Mouse (Mus musculus) fat pad, adult 2 months (tissue): Measurements from ENCODE around the gene Gtpbp2.

Source experiments
- DNase-seq: peaks from one replicate; pipeline ENCODE4 v3.0.0-alpha.2; 2011; ENCODE audit warnings: low read depth, low spot score; ENCODE audit errors: extremely low read depth

The Gtpbp2 gene

DNA sequence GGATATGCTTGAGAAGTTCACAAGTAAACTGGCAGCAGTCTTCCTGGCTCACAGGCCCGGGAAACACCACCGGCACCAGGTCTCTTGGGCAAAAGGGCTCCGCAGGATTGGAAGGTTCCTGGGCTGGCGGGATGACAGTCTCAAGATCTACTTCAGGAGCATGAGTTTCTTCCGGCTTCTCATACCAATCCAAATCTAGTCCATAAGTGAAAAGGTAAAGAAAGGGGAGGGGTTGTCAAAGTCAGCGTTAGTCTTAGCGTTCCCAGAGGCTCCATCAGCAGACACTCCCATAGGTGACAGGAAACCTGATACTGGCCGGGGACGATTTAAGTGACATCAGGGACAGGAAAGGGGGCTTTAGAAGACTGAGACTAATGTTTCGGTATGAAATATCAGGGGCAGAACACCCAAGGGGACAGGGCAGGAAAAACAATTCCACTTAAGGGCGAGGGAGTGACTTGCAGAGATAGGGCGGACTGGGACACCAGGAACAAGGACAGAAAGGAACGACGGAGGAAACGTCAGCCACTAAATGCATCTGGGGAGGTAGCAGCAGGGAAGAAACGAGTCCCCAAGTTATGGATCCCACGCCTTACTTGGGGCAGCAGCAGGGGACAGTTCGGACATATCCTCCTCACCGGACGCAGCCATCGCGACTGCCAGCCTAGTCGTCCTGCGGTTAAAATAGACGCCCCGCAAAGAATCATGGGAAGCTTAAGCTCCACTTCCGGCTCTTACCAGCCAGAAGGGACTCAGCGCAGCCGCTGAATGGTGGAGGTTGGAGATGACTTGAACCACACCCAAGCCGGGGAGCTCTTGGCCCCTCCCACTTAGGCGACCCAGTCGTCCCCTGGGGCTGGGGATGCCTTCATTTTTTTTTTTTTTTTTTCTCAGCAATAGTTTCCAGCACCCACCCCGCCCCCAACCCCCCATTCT, 7.7 kb upstream of the Gtpbp2 start, which contains the start of gene Mad2l1bp:
Gene Mad2l1bp, minus strand, starts transcription at position 707 of the 936 bp plus-strand sequence.
- DNase-seq, result peak; percentile 45

DNA sequence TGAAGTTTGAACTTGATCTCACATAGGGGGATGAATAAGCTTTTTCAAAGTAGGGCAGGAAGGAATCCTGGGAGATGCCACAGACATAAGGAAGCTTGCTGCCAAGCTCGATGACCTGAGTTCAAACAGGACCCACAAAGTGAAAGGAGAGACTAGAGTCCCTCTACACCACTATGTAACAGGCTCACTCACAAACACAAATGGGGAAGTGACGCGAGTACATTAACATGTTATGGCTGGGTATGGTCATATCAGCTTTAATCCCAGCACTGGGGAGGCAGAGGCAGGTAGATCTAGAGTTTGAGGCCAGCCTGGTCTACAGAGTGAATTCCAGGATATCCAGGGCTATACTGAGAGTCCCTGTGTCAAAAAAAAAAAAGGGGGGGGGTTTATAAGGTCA, 6.5 kb upstream of the Gtpbp2 start:
- no peak for DNase-seq

DNA sequence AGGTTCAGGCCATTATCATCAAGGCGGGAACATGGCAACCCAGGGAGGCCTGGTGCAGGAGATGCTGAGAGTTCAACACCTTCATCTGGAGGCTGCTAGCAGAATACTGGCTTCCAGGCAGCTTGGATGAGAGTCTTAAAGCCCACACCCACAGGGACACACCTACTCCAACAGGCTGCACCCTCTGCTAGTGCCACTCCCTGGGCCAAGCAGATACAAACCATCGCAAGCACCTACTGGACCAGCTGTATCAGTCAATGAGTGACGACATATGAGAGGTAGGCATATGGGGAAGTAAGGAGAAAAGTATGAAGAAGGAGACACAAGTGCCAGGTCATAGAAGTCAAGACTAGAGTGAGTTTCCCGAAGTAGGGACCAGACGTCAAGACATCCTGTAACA, 4.2 kb upstream of the Gtpbp2 start:
- DNase-seq, result no peak

DNA sequence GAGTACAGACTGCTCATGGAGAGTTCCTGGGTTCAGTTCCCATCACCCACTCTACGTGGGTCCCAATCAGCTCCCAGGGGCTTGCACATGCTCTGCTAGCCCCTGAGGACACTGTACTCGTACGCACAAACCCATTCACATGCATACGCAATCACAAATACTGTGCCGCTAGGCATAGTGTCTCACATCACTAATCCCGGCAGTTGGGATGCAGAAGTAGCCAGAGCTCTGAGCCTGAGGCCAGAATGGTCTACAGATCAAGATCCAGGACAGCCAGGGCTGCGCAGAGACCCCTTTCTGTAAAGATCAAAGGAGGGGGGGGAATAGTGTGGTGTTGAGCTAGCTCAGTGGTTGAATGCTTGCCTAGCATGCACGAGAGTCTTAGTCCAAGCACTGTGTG, 3.7 kb upstream of the Gtpbp2 start:
- no peak for DNase-seq

DNA sequence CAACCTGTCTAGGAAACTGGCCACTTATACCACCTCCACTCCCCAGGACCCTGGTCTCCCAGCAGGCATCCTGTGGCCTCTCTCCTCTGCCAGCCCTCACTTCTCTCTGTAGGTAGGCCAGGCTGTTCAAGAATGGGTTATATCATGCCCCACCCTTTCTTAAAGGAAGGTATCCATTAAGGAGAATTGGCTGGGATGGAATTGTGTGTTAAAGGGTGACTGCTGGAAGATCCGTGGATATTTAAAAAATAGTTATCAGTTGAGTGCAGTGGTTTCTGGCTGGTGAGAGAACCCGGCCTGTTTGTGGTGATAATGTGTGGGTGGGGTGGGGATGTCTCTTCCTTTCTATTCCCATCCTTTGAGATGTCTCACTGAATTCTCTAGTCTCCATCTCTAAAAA, 1.6 kb upstream of the Gtpbp2 start:
- DNase-seq, result no peak

DNA sequence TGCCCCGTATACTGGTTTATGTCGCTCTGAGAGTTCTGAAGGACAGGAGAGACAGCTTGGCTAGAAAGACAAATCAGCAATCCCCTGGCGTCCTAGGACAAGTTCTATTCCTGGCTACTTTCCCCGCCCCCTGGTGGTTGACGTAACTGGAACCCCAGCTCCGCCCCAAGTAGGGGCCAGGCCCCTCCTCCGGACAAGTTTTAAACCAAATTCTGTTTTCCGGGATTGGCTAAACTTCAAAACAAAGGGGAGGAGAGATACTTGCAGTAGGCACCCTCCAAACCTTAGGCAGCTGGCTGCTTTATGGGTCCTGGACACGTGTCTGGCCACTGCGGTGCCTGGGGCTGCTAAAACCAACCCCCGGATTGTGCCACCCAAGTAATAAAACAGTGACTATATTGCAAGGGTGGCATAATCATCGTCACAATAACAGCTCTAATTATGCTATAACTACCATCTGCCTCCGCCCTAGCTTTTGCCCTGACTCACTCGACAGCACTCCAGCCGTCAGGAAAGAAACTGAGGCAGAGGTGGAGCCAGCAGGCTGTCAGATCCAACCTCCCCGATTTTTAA, 656 bp upstream of the Gtpbp2 start:
- DNase-seq, result peak; percentile 74

DNA sequence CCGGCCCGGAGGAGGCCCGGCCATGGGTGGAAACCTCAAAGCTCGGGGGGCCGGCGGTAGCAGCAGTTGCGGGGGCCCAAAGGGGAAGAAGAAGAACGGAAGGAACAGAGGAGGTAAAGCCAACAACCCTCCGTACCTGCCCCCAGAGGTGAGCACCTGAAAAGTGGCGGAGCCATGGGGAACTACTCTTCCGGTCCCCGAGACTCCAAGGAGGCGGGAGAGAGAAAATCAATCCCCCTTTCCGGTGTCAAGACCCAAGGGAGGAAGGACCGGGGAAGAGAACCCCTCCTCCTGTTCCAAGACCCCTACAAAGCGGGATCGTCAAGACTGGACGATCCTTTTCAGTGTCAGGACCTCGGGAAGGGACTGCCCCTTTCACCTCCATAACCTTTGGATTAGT, 347 bp downstream of the Gtpbp2 start:
- no peak for DNase-seq

DNA sequence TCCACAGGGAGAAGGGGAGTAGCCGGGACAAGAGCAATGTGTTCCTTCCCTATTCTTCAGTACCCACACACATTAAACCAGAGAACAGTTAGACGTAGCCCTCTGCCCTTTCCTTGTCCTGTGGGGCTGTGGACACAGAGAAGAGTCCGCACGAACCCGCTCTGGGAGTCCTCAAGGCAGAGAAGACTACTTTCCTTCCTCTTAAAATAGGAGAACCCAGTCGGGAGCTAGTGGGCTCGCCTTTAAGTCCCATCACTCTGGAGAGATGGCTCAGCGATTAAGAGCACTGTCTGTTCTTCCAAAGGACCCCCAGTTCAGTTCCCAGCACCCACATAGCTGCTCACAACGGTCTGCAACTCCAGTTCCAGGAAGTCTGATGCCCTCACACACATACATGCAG, 878 bp downstream of the Gtpbp2 start:
- no peak for DNase-seq

DNA sequence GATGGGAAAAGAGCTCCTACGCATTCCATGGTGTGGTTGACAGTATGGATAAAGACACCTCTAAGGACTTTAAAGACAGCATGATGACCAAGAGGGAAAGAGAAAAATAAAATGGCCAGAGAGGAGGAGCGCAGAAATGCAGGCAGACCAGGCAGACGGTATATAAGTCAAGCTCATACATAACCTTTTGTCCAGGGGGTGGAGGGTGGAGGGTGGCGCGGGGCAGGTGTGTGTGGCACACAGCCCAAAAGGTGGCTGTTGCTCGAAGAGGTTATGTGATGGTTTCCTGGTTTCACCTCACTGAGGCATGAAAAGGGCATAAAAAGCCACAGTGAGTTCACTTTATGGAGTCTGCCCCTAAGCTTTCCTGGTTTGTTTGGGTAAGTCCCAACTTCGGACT, 1.7 kb downstream of the Gtpbp2 start:
- DNase-seq, result no peak

DNA sequence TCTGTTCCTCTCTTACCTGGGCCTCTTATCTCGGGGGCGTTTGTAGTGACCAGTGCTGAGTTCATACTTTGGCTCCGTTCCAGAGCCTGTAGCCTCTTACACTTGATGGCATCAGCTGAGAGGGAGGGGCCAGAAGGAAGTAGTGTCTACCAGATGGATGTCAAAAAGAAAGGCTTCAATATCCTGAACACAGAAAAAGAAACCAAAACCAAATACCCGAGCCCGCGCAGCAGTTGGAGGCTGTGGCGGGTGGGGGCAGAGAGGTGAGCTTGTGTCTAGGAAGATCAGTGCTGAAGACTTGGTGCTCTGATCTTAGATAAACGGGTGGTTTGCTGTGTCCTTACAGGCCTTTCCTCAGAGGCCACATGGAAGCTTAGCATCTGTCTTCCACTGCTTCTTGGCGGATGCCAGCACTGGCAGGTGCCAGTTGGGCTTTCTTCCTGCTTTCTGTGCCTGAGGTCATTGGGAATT, 2.2 kb downstream of the Gtpbp2 start:
- DNase-seq, result no peak

DNA sequence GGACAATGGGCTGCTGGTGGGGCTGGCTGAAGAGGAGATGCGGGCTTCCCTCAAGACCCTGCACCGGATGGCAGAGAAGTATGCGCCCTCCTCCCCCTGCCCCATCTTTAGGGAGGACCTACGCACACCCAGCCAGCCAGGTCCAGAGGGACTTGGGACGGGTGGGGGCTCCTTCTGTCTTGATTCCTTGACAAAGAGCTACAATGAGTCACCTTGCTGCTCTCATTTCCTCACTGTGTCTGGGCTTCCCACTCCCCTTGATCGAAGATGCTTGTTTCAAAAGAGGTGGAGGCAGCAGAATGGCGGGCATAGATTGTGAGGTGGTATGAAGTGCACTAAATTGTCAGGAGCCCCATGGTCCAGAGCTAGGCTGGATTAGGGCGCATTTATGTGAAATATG, 3.5 kb downstream of the Gtpbp2 start:
- DNase-seq, result no peak

DNA sequence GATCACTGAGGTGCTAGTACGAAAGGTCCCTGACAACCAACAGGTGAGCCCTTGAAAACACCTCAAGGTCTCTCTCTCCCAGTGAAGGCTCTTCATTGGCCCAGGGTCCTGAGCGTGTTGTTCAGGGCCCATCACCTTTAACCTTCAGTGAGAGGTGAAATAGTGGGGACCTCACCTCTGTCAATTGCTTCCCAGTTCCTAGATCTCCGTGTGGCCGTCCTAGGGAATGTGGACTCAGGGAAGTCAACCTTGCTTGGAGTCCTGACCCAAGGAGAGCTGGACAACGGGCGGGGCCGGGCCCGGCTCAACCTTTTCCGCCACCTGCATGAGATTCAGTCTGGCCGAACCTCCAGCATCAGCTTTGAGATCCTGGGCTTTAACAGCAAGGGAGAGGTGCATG, 4.0 kb downstream of the Gtpbp2 start:
- DNase-seq, result no peak

DNA sequence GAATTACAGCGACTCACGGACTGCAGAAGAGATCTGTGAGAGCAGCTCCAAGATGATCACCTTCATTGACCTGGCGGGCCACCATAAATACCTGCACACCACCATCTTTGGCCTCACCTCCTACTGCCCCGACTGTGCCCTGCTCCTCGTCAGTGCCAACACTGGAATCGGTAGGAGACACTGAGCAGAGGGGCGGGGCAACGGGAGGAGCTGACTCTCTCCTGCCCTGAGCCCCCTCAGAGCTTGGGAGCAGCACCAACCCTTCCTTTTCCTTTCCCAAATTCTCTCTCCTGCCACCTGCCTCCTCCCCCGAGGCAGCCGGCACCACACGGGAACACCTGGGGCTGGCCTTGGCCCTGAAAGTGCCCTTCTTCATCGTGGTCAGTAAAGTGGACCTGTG, 4.6 kb downstream of the Gtpbp2 start:
- no peak for DNase-seq

DNA sequence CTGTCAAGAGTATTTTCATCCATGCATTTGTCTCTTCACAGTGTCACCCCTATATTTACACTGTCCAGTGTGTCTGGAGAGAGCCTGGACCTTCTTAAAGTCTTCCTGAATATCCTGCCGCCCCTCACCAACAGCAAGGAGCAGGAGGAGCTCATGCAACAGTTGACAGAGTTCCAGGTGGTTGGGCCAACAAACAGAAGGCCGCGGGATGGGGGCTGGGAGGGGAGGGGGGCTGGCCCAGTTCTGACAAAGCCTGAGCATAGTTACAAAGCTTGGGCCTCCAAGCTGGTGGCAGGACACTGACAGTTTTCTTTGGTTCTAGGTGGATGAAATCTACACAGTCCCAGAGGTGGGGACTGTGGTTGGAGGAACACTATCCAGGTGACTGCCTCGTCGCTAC, 5.4 kb downstream of the Gtpbp2 start:
- no peak for DNase-seq

DNA sequence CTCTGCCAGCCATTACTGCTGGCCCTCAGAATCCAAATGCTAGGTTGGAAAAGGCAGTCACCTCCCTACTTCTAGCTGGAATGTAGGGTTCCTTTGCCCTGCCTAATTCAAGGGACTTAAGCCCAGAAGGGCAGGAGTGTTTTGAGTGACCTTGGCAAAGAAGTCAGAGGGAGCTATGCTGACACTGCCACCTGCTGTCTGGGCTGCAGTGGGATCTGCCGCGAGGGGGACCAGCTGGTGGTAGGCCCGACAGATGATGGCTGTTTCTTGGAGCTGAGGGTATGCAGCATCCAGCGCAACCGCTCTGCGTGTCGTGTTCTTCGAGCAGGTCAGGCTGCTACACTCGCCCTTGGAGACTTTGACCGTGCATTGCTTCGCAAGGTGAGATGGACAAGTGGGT, 6.2 kb downstream of the Gtpbp2 start:
- no peak for DNase-seq

DNA sequence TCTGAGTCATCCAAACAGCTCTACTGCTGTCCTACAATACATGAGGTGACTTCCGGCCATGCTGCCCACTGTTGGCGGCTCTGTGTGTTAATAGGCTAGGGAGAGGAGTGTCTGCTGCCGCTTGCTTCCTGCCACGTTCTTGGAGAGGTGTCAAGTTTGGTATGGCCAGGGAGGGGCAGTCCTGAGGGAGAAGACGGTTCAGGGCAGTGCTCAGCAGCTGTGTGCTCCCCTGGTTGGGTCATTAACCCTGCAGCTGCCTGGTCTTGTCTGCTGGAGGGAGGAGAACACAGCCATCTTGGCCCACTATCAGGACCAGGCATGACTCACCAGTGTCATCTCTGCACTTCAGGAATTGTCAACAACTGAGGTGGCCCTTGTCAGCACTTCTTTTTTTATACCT, 7.5 kb downstream of the Gtpbp2 start:
- DNase-seq, result no peak

DNA sequence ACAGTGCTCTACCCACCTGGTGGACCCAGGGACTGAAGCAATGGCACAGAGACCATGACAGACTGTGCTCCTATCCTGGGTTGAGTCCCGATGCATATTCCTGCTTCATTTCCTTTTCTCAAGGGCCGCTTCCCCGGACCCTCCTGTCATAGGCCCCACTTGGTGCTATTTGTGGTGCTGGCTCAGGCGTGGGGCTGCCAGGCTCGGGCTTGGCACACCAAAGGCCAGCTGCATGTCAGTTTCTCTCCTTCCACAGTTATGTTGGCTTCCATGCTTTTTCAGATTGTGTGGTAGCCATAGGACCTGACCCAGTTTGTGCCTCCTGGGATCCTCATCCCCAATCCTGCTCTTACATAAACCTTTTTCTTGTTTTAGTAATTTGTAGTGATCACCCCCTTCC, 7.9 kb downstream of the Gtpbp2 start:
- no peak for DNase-seq

DNA sequence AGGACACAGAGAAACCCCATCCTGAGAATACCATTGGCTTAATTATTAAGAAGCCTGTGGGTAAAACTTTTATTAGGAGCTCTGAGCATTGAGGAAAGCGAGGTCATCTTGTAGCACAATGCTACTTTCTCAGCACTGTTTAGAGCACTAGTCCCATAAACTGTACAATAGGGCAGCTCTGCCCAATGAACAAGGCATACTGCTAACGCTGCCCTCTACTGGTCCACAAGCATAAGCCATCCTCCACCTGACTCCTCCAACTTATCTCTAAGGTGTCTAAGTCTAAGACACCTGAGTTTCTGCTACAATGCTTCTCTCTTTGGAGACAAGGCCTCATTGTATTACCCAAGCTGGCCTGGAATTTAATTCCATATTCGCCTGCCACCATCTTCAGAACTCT, 9.7 kb downstream of the Gtpbp2 start:
- DNase-seq, result no peak

DNA sequence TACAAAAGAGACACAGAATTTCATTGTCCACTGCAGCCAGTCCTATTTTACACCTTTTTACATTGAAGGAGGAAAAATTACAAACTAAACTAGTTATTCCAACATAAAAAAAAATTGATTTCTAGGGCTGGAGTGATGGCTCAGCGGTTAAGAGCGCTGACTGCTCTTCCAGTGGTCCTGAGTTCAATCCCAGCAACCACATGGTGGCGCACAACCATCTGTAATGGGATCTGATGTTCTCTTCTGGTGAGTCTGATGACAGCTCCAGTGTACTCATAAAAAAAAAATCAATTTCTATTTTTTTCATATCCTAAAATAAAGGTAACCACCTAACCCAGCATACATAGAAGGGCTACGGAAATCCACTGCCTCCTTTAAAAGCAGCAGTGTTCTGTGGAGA, 21.4 kb downstream of the Gtpbp2 start:
- DNase-seq, result no peak

DNA sequence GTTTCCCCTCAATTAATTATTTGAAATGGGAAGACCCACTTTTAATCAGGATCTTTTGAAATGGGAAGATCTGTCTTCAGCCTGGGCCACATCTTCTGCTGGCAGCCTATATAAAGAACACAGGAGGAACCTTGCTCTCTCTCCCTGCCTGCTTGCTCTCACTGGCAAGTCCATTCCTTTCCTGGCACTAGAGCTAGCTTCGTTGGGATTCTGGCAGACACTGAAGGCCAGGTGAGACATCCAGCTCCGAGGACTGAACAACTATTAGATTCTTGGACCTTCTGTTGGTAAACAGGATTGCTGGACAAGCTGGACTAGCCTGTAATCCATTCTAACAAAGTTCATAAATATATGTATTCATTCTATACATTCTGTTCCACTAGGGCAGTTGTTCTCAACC, 28.0 kb downstream of the Gtpbp2 start:
- DNase-seq, result no peak

DNA sequence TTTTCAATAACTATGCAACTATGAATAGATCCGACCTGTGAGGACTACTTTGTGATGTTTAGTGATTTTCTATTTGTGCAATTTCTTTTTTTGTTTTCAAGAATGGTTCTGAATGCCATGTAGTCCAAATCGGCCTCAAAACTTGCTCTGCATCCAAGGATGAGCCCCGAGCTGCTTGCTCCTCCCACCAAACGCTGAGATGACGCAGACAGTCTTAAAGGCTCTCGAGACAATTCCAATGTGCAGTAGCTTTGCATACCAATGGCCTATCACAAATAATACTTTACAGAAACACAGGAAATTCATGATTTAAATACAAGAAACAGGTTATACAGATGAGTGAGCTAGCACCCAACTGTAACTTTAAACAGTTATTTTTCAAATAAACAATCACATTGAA, 40.3 kb downstream of the Gtpbp2 start:
- no peak for DNase-seq

DNA sequence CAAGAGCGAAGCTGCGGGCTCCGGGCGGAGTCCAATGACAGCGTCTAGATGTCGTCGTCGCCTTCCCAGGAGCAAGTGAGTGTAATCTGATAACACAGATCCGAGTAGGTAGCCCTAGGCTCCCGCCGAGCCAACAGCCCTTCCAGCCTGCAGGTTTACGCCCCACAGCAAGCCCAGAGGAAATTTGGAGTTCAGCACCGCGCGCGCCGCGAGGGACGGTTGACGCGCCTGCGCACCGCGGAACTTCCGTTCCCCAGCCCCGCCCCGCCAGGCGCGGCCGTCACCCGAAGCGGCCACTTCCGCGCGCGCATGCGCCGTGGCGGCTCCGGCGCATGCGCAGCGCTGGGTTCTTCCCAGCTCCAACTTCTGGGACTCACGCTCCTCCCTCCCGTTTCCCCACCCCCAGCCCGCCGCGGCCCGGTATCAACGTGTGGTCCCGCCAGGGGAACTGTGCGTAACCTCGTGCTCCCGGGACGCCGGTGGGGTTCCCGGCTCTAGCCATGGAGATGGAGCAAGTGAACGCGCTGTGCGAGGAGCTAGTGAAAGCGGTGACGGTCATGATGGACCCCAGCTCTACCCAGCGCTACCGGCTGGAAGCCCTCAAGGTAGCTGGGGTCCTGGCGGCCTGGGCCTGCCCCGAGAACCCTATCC, 41.7 kb downstream of the Gtpbp2 start, which contains the start of the genes Polh and Xpo5:
Gene Polh, minus strand, starts transcription at position 225 of the 651 bp plus-strand sequence.
Gene Xpo5, plus strand, starts transcription at position 362 of the 651 bp plus-strand sequence.
- no peak for DNase-seq
